Mouse (Mus musculus) MEL (cell line): ENCODE data around the gene Apopt1.

ENCODE experiments used
- CHD2 ChIP-seq: IDR thresholded peaks from 2 replicates; pipeline ENCODE4 v1.6.1; 2011; ENCODE audit warnings: low read length, improper control_type of control experiment
- CTCF ChIP-seq, 3 experiments: IDR thresholded peaks in 2 of 3; conservative IDR thresholded peaks in 1 of 3; 2 replicates each; pipeline ENCODE4 v1.5.1; 2011 to 2012; ENCODE audit warnings: low read length in 3 of 3, low read depth in 2 of 3, mild to moderate bottlenecking in 2 of 3, improper control_type of control experiment in 1 of 3, inconsistent platforms in 1 of 3, mixed read lengths in 1 of 3, moderate library complexity in 1 of 3; ENCODE audit not compliant: control insufficient read depth in 1 of 3, insufficient read depth in 1 of 3, poor library complexity in 1 of 3, severe bottlenecking in 1 of 3
- HCFC1 ChIP-seq: IDR thresholded peaks from 2 replicates; pipeline ENCODE4 v1.6.1; 2012; ENCODE audit warnings: low read depth, mild to moderate bottlenecking, inconsistent platforms, low read length, improper control_type of control experiment, moderate library complexity
- NRF1 ChIP-seq: IDR thresholded peaks from 2 replicates; pipeline ENCODE4 v1.6.1; 2014; ENCODE audit warnings: low read depth, mild to moderate bottlenecking, inconsistent platforms, low read length, improper control_type of control experiment, moderate library complexity; ENCODE audit not compliant: poor library complexity, insufficient read depth, severe bottlenecking
- POLR2A ChIP-seq, 2 experiments: IDR thresholded peaks; 2 replicates each; pipeline ENCODE4 v1.6.1; 2011 to 2012; ENCODE audit warnings: low read length in 2 of 2, mild to moderate bottlenecking in 2 of 2, control low read depth in 1 of 2, improper control_type of control experiment in 1 of 2, low read depth in 1 of 2, moderate library complexity in 1 of 2; ENCODE audit not compliant: control insufficient read depth in 1 of 2, insufficient read depth in 1 of 2, poor library complexity in 1 of 2
- TCF12 ChIP-seq: IDR thresholded peaks from 2 replicates; pipeline ENCODE4 v1.6.1; 2014; ENCODE audit warnings: low read depth, mild to moderate bottlenecking, inconsistent platforms, low read length, improper control_type of control experiment, moderate library complexity
- ZKSCAN1 ChIP-seq: IDR thresholded peaks from 2 replicates; pipeline ENCODE4 v1.6.1; 2012; ENCODE audit warnings: low read depth, mild to moderate bottlenecking, inconsistent platforms, low read length, improper control_type of control experiment, moderate library complexity

DNA sequence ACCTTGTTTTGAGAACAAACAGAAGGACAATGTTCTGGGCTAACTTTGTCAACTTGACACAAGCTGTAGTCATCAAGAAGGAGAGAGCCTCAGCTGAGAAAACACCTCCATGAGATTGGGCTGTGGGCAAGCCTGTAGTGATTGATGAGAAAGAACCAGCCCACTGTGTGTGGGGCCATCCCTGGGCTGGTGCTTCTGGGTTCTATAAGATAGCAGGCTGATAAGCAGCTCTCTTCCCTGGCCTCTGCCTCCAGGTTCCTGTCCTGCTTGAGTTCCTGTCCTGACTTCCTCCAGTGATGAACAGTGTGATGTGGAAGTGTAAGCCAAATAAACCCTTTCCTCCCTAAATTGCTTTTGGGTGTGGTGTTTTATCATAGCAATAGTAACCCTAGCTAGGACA is 41.6 kb downstream of the Apopt1 start:
- TF ChIP-seq CHD2 (no peak), NRF1 (no peak), ZKSCAN1 (no peak), CTCF (IDR thresholded peaks at IDR 0.05 in 2 of 3, conservative IDR thresholded peaks at IDR 0.05 in 1 of 3; ENCODE audit: control insufficient read depth in 1 of 3, insufficient read depth in 1 of 3, low read depth in 2 of 3, low read length in 3 of 3, poor library complexity in 1 of 3, severe bottlenecking in 1 of 3) (no peak), TCF12 (no peak), POLR2A (IDR thresholded peaks at IDR 0.05; ENCODE audit: control insufficient read depth in 1 of 2, insufficient read depth in 1 of 2, low read depth in 1 of 2, low read length in 2 of 2, poor library complexity in 1 of 2) (no peak), HCFC1 (no peak)
